Mouse (Mus musculus) CH12F3 (cell line): Measurements from ENCODE around the gene Tcf19.

Experiments
- in situ Hi-C: fragments of 300-500 bp; cut with MboI; formaldehyde crosslinking; loops from 2 replicates; pipeline ENCODE4 v1.14.3; 2020; ENCODE audit warnings: low sequenced_read_pairs

Tcf19 gene

GRCm38 (mm10) chr17:35516652-35517500 lies at the start of gene Tcf19, which contains the start of gene Cchcr1:
TSS of gene Tcf19 (minus strand) at chr17:35516824.
TSS of gene Cchcr1 (plus strand) at chr17:35517100.
- in situ Hi-C loops, result no loop called here

DNA sequence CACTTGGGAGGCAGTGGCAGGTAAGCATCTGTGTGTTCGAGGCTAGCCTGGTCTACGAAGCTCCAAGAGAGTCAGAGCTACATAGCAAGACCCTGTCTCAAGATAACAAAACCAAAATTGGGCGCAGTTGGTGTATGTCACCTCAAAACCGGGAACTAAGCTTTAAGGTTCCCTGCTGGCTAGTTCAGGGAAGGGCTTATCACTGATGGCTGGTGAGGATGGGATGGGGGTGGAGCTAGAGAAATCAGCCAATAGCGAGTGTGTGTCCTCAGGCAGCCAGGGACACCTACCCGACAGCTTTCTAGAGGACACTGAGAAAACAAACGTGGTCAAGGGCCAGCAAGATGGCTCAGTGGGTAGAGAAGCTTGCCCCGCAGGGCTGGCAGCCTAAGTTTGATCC lies 41.6 kb upstream of the Tcf19 start:
- in situ Hi-C loops, result no loop called here

DNA sequence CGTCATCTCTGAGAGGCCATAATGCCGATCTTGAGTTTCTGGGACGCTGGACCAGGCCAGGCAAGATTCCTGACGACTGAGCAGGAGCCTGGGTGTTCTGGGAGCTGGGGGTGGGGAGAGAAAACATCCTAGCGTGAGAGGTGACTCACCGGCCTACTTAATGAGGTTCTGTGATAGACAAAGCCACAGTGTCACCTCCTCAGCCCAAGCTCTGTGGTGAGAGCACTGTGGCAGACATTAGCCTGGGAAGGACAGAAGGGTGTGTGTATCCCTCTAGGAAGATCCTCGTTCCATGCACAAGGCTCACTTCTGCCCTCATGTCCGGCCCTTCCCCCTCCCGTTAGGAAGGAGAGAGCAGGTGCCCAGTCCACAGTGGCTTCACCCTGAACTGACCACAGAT lies 40.7 kb upstream of the Tcf19 start:
- in situ Hi-C loops, result no loop called here

- in situ Hi-C loops, result no loop called here
Measured at GRCm38 (mm10) chr17:35556812-35557211, 40.2 kb upstream of the Tcf19 start.

GRCm38 (mm10) chr17:35556186-35556765 lies 39.7 kb upstream of the Tcf19 start:
- in situ Hi-C loops, result no loop called here

- in situ Hi-C loops, result no loop called here
Measured at GRCm38 (mm10) chr17:35554761-35555397, 38.3 kb upstream of the Tcf19 start.

DNA sequence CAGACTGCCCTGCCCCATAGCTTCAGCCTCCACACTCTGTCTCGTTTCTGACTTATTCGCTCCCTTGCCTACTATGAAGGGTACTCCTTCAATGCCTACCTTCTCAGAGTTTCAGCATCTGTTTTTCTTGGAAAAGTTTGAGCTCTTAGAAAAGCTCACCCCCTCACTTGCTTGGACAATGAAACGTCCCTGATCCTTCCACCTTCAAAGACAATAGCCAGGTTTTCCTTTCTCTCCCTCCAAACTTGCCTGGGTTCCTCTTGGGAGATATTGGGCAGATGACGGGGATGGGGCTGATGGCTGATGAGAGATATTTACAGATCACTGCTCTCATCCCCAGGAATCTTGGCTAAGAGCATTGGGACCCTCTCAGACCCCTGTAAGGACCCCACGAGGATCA lies 37.7 kb upstream of the Tcf19 start:
- in situ Hi-C loops, result no loop called here

DNA sequence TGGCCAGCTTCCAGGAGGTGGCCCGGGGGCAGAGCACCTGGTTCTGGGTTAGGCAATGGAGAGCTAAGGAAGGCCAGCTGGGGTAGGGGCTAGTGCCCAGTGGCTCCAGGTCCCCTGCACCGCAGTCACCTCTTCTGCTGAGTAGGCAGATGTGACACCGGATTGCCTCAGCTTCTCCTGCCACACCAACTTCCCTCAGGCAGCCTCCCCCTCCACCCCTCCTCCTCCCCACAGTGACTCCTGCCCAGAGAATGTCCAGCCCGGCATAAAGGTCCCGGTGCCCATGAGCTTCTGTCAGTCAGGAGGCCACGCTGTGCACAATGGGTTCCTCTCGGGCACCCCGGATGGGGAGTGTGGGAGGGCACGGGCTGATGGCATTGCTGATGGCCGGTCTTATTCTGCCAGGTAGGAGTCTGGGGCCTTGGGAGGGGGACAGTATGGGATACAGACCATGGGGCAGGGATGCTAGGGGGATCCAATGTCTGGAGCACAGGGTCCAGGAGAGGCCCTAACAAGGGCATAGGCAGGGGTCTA lies 35.3 kb upstream of the Tcf19 start, which contains the start of gene Cdsn:
Cdsn (plus strand) TSS at position 248 of the 534 bp plus-strand sequence.
- in situ Hi-C loops, result no loop called here

GRCm38 (mm10) chr17:35550871-35551270 lies 34.2 kb upstream of the Tcf19 start:
- in situ Hi-C loops, result no loop called here

DNA sequence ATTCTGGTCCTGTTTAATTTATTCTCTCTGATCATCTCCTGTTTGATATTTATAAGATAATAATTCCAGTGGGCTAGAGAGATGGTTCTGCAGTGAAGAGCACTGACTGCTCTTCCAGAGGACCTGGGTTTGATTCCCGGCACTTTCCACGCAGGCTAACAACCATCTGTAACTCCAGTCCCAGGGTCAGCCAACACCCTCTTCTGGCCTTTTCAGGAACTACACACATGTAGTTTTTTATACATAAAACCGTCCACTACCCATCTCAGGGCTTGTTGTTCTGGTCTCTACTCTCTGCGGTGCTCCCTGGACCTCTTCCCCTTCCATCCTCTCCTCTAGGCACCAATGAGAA lies 33.5 kb upstream of the Tcf19 start:
- in situ Hi-C loops, result no loop called here

- in situ Hi-C loops, result no loop called here
Measured at GRCm38 (mm10) chr17:35549437-35550142, 33.0 kb upstream of the Tcf19 start.

DNA sequence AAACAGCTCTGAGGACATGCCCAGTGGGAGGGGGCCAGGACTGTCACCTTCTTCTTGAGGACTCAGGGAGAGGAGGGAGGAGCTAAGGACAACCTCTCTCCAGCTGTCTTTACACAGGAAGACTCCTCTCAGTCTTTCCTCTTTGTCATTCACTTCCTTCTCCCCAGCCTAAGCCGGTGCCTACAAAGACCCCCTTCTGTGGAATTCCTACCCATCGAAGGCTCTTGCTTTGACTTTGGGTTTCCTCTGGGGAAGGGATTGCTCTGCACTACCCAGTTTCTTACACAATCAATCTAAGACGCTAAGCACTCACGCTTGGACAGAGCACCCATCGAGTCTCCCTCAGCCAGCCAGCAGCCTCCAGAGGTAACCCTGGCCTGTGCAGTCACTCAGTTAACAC lies 32.0 kb upstream of the Tcf19 start:
- in situ Hi-C loops, result no loop called here

DNA sequence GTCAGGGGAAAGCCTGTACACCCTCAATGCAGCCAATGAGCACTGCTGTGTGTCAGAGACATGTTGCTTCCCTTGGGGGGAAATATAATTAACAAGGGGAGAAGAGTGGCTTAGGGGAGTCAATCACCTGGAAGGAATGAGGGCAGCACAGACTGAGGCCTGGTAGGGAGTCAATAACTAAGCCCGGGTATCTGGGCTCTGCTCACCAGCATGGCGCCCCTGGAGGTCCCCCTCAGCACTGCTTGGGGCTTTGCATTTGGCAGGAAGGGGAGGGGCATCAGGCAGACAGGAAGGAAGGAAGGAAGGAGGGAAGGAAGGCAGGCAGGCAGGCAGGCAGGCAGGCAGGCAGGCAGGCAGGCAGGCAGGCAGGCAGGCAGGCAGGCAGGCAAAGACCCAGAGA lies 30.8 kb upstream of the Tcf19 start:
- in situ Hi-C loops, result no loop called here

GRCm38 (mm10) chr17:35544680-35545079 lies 28.1 kb upstream of the Tcf19 start:
- in situ Hi-C loops, result no loop called here

DNA sequence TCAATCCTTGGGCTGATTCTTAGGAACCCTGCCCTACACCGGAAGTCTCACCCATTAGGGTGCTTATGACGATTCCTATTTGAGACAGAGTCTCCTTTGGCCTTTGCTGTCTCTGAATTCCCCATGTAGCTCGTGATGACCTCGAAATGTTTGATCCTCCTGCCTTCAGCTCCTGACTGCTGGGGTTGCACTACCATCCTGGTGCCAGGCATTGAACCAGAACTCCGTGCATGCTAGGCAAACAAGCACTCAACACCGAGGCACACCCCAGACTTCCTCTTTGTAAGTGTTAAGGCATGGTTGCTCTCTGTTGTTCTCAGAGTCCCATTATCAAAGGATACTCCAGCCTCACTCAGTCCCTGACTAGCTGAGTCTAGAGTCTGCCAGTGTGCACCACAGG lies 27.4 kb upstream of the Tcf19 start:
- in situ Hi-C loops, result no loop called here

- in situ Hi-C loops, result no loop called here
Measured at GRCm38 (mm10) chr17:35543412-35543861, 26.8 kb upstream of the Tcf19 start.

DNA sequence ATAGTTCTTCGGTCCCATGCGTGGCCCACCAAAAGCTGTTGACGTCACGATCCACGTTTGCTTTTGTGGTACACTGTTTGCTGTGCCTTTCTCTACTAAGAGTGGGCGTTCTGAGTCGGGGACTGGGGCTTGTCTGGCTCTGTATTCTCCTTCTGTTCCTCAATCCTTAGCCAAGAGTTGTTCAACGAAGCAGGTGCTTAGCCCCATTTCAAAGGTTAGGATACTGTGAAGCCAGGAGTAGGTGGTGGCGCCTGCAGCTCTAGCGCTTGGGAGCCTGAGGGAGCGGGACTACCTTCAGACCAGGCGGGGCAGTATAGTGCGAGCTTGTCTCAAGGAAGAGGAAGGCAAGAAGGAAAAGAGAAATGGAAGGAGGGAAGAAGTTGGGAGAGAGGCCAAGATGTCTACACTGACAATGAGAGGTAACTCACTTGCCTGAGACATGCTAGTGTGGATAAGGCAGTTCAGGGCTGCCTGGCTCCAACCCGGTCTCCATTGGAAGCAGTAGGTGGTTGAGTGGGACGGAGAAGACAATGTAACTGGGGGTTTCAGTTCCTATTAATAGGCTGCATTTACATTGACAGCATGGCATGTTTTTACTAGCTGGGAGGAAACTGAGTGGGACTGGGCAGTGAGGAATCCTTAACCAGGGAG lies 26.3 kb upstream of the Tcf19 start:
- in situ Hi-C loops, result no loop called here

DNA sequence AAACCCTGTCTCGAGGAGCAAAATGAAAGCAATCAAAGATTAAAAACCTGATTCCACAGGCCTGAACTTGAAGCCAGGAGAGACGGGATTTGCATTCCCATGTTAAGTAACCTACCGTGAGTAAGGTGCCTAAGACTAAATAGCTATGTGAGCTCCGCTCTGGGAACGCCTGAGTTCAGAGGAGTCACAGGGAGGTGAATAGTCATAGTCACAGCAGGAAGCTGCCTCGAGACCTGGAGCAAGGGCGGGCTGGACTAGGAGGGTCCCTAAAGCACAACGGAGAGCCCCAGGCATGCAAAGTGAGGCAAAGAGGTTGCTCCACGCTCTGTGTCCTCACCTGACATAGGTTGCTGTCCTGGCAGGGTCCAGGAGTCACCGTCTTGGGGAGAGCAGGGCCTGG lies 22.9 kb upstream of the Tcf19 start:
- in situ Hi-C loops, result no loop called here

DNA sequence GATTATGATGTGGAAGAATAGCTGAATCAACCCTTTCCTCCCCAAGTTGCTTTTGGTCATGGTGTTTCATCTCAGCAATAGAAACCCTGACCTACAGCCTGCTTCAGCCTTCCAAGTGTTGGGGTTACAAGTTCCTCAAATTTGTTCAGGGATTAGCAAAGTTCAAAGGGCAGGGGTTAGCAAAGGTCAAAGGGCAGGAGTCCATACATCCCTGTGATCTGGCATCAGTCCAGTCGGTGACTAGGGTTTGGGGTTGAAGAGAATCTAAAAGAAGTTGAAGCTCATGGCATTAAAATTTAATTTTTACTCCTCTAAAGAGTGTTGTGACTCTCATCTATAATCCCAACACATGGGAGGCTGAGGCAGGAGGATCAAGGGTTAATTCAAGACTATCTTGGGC lies 21.9 kb upstream of the Tcf19 start:
- in situ Hi-C loops, result no loop called here

DNA sequence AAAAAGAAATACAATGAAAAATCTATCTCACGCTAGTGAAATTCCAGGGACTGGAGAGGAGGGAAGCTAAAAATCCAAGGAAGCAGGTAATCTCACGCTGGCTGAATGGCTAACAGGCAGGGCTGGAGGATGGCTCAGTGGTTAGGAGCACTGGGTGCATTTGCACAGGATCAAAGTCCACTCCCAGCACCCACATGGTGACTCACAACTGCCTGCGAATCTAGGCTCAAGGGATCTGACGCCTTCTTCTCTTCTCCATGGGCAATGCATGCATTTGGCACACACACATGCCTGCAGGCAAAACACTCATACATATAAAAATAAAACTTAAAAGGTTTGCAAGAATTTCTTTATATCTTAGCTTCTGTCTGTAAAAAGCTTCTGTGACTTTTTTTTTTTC lies 20.8 kb upstream of the Tcf19 start:
- in situ Hi-C loops, result no loop called here

DNA sequence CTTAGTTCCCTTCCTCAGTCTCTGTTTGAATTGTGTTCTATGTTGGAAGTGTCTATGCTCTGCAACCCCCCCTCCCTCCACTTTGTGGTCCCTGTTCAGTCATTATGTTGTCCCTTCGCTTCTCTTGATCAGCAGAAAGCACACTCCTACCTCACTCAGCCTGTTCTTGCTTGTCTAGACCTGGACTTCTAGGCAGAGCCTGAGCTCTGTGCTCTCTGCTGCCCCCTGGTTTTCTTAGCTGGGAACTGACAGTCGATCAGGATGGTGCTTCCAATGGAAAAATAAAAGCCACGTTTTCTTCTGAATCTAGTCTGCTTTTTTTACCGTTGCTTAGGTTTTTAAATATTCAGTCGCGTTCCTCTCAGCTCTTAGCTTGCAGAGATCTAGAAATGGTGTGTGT lies 17.7 kb upstream of the Tcf19 start:
- in situ Hi-C loops, result no loop called here
